Mouse (Mus musculus) testis, adult 2 months (tissue): ENCODE data around the gene Pde8b. TPM values are rescaled to one million over a fixed set of nuclear protein-coding genes. Genes with fewer than 3 reads are reported as not detected.

Source experiments
- H3K27ac ChIP-seq: fragments of 200-500 bp; 2 replicates; pipeline ENCODE4 v1.5.1; 2012; ENCODE audit warnings: low read depth, low read length; ENCODE audit not compliant: control insufficient read depth, insufficient read depth
- H3K27me3 ChIP-seq: fragments of 200-500 bp; 2 replicates; pipeline ENCODE4 v1.6.1; 2012; ENCODE audit warnings: mild to moderate bottlenecking, low read length, moderate library complexity; ENCODE audit not compliant: control insufficient read depth, insufficient read depth
- H3K36me3 ChIP-seq: fragments of 200-500 bp; 2 replicates; pipeline ENCODE4 v1.6.1; 2012; ENCODE audit warnings: mild to moderate bottlenecking, low read length; ENCODE audit not compliant: control insufficient read depth, insufficient read depth
- H3K4me1 ChIP-seq: fragments of 200-500 bp; 2 replicates; pipeline ENCODE4 v1.6.1; 2012; ENCODE audit warnings: low read length; ENCODE audit not compliant: control insufficient read depth, insufficient read depth
- H3K4me3 ChIP-seq: fragments of 200-500 bp; 2 replicates; pipeline ENCODE4 v1.5.1; 2012; ENCODE audit warnings: low read depth, mild to moderate bottlenecking, low read length, moderate library complexity, mixed read lengths; ENCODE audit not compliant: control insufficient read depth
- CTCF ChIP-seq: fragments of 200-500 bp; IDR thresholded peaks from 2 replicates; pipeline ENCODE4 v1.5.1; 2012; ENCODE audit warnings: low read depth, mild to moderate bottlenecking, inconsistent platforms, low read length, moderate library complexity; ENCODE audit not compliant: control insufficient read depth, insufficient read depth, insufficient replicate concordance
- POLR2A ChIP-seq: fragments of 200-500 bp; IDR thresholded peaks from 2 replicates; pipeline ENCODE4 v1.6.1; 2012; ENCODE audit warnings: low read depth, mild to moderate bottlenecking, inconsistent platforms, low read length, moderate library complexity; ENCODE audit not compliant: control insufficient read depth
- polyA plus RNA-seq: library from polyadenylated mRNA; depleted of rRNA; stranded (reverse); fragments of >200 nt; gene quantifications from 2 replicates; pipeline ENCODE4 v1.2.3, GENCODE M21; 2012

The Pde8b gene
- polyA plus RNA-seq, 1 experiment: 4.2 TPM

DNA sequence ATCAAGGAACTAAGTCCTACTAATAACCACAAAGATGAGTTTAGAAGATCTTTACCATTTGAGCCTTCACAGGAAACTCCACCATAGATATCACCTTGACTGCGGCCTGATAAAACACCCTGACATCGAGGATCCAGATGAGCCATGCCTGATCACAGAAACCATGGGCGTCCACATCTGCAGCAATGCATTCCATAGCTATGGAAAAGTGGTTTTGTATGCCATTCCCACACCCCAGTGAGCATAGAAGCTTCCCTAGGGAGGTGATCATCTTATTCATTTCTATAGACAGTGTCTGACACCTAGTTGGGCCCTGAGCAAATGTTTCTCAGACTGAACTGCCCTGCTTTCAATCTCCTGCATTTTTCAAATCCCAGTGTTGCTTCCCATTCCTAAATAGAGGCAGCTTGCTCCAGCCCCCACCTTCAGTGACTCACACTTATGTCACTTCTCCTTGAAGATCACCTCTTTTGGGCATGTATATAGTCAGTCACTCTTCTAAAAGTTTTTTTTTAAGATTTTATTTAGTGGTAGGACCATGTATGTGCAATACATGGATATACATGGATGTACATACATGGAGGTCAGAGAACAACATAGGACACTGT lies 47.9 kb downstream of the Pde8b start:
- no peaks in the 10 kb centered on the region for H3K36me3 ChIP-seq
- no peak overlapping the region for H3K4me3 ChIP-seq
- H3K27ac ChIP-seq: no peak overlapping the region
- no peaks in the 10 kb centered on the region for H3K27me3 ChIP-seq
- TF ChIP-seq POLR2A (no peak), CTCF (no peak)
- H3K4me1 ChIP-seq: no peaks in the 10 kb centered on the region

DNA sequence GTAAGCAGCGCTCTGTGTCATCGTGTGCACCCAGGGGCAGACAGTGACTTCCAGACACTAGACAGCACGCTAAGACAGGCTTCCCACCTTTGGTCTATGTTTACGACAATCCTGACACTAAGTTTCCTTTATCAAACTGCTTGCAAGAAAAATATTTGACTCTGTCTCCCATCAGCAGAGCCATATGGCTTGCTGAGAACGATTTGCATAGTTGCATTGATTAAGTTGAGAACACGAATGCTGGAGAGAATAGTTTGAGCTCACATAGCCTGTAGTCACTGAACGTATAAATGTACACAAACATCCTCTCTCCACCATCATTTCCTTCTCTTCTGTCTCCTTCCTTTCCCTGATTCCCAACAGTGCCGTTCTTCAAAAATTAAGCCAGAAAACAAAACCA lies 49.3 kb downstream of the Pde8b start:
- Histone ChIP-seq H3K36me3 (no peaks in the 10 kb centered on the region), H3K27me3 (no peaks in the 10 kb centered on the region)
- TF ChIP-seq CTCF (no peak), POLR2A (no peak)

DNA sequence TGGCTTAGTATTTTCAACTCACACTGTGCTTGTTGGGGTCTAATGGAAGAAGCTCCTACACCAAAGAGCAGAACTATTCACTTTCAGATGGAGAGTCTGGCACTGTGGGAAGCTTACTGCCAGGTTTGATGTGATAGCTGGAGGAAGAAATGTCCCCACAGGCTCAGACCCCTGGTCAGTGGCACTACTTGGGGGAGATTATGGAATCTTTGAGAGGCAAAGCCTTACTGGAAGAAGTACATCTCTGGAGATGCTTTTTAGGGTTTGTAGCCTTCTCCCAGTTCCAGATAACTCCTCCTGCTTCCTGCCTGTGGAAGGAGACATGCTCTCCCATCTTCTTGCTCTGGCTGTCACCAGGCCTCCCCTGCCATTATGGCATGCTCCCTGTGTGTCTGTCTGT lies 50.1 kb downstream of the Pde8b start:
- TF ChIP-seq POLR2A (no peak), CTCF (no peak)

More for the DNA sequence above, 49.3 kb downstream of the Pde8b start:
- Histone ChIP-seq H3K27ac (no peak overlapping the region), H3K4me3 (no peak overlapping the region), H3K4me1 (no peaks in the 10 kb centered on the region)

DNA sequence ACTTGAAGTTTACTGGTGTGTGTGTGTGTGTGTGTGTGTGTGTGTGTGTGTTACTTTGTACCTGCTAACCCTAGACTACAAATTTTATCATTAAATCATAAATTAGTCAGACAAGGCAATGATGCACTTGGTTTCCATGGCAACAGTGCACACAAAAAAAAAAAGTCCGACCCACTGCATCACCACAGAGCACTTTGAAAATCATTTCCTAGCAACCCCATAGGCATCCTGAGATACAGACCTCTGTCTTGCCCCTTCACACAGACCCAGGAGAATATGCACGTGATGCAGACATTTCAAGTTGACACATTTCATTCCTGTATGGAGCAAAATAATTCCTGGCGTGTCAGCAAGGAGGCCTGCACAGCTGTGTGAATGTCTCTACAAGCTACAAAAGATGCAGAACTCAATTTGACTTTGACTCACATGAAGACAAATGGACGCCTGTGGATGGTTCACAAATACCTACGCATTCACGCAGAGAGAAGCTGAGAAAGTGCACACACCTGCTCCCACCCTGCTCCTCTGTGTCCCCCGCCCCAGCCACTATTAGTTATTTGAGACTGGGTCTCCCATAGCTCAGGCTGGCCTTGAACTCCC lies 53.9 kb downstream of the Pde8b start:
- H3K27me3 ChIP-seq: no peaks in the 10 kb centered on the region
- no peak overlapping the region for H3K27ac ChIP-seq
- H3K36me3 ChIP-seq: no peaks in the 10 kb centered on the region
- H3K4me1 ChIP-seq: no peaks in the 10 kb centered on the region
- no peak for TF ChIP-seq CTCF
- no peak for TF ChIP-seq POLR2A
- H3K4me3 ChIP-seq: no peak overlapping the region

More for the DNA sequence above, 50.1 kb downstream of the Pde8b start:
- Histone ChIP-seq H3K4me1 (no peaks in the 10 kb centered on the region), H3K27ac (no peak overlapping the region), H3K27me3 (no peaks in the 10 kb centered on the region), H3K4me3 (no peak overlapping the region), H3K36me3 (no peaks in the 10 kb centered on the region)

DNA sequence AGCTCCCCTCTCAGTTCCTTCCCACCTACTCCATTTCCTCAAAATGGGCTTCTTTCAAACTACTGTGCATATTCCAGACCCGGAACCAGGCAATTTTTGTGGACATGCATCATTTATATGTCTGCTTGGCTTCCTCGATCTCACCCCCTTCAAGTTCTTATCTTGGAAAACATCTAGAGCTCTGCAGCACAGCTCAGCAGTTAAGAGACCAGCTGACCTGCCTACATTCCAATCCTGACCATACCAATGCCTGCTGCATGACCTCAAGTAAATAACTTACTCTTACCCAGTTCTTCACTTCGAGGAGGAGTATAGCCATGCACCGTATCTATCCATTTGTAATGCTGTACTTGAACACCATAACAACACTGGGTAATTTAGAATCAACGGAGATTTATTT lies 58.2 kb downstream of the Pde8b start:
- no peak overlapping the region for H3K27ac ChIP-seq
- H3K36me3 ChIP-seq: no peaks in the 10 kb centered on the region
- no peaks in the 10 kb centered on the region for H3K27me3 ChIP-seq
- TF ChIP-seq POLR2A (no peak), CTCF (no peak)
- H3K4me1 ChIP-seq: no peaks in the 10 kb centered on the region
- H3K4me3 ChIP-seq: no peak overlapping the region

DNA sequence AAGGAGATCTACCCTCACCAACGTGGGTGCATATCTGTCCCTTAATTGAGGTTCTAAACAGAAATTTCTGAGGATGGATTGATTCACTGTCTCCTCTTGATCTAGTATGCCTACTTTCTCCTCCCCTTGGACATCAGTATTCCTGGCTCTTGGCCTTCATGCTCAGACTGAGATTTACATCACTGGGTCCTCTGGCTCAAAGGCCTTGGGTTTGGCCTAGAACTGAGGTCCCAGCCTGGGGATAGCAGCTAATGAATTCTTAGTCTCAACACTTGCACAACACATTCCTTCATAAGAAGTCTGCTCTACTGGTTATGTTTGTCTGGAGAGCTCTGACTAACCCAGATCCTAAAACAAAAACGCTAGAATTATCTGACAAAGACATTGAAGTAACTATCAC lies 61.0 kb downstream of the Pde8b start:
- no peak for TF ChIP-seq CTCF
- TF ChIP-seq POLR2A: no peak

DNA sequence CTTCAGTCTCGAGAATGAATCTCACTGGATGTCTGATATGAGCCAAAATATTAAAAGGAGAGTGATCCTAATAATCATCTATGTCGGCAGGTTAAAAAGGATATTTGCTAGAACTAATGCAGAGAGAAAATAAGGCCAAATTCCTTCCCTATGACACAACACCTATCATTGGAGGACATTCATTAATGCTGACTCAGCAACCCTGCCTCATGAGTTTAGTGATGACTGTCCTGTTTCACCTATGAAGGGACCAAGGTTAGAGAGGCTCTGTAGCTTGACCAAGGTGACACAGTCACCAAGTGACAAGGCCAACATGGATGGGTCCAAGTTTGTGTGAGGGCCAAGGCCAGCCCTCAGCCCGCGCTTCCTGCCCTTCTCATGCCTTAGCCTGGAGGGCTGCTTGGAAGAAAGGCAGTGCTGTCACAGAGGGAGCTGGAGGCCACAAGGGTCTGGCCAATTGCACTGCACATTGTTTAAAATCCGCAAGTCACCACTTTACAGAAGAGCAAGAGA lies 62.9 kb downstream of the Pde8b start:
- no peaks in the 10 kb centered on the region for H3K27me3 ChIP-seq
- TF ChIP-seq POLR2A (no peak), CTCF (no peak)
- H3K4me3 ChIP-seq: no peak overlapping the region
- no peaks in the 10 kb centered on the region for H3K4me1 ChIP-seq
- H3K36me3 ChIP-seq: no peaks in the 10 kb centered on the region
- H3K27ac ChIP-seq: no peak overlapping the region

More for the DNA sequence above, 61.0 kb downstream of the Pde8b start:
- Histone ChIP-seq H3K36me3 (no peaks in the 10 kb centered on the region), H3K27me3 (no peaks in the 10 kb centered on the region), H3K4me3 (no peak overlapping the region), H3K27ac (no peak overlapping the region), H3K4me1 (no peaks in the 10 kb centered on the region)
